Mouse (Mus musculus): Measurements from ENCODE around the gene Nmnat2.

Nmnat2 gene

DNA sequence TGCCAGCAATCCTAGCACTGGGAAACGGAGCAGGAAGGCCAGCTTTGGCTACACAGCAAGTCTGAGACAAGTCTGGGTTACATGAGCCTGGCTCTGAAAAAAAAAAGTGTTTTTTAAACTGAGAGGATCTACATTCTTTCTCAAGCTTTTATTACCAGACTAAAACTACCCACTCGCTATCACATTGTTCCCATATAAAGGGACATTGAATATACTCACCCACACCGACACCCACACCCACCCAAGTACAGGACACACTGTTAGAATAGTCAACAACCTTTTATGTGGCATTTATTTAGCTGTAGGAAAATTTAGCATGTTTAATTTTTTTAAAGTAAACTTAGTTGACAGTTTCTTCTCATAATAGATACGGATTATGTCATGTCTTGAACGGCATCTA lies 35.3 kb downstream of the Nmnat2 start:
- no peak for DNase-seq

DNA sequence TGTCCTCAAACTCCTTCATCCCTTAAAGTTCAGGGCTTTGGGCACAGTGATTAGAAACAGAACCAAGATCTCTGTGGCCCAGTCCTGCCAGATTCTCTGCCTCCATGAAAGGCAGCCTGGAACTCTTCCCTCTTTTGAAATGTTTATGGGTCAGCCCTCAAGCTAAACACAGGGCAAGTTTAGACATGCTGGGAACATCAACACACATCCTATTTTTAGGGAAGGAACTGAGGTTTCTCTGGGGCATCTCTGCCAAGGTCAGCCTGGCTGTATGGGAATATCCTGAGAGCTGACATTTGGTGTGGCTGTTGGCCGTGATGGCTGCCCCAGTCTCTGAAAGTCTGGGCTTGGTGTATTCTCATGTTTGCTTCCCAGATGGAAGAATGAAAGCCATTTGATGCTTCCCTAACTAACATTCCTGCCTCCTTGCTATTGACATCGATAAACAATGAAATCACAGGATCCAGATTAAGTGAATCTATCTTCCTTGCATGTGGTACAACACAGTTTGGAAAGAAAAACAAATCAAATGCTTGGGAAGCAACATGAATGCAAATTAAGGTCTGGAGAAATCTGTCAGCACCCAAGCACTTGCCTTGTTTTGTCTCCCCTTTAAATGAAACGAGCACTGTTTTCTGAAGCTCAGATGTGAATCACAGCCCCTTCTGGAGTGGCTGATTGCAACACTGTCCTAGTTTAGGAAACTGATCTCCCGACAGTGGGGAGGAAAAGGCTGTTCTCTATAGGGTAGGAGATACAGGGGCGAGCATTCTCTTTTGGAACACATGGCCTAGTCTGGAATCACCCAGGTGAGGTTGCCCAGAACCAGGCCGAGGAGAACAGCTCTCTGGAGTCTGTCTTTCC lies 37.7 kb downstream of the Nmnat2 start:
- DNase-seq: peak; percentile 43

GRCm38 (mm10) chr1:152993803-152994202 lies 39.0 kb downstream of the Nmnat2 start:
- DNase-seq: no peak

GRCm38 (mm10) chr1:152999983-153000382 lies 45.2 kb downstream of the Nmnat2 start:
- DNase-seq: no peak

DNA sequence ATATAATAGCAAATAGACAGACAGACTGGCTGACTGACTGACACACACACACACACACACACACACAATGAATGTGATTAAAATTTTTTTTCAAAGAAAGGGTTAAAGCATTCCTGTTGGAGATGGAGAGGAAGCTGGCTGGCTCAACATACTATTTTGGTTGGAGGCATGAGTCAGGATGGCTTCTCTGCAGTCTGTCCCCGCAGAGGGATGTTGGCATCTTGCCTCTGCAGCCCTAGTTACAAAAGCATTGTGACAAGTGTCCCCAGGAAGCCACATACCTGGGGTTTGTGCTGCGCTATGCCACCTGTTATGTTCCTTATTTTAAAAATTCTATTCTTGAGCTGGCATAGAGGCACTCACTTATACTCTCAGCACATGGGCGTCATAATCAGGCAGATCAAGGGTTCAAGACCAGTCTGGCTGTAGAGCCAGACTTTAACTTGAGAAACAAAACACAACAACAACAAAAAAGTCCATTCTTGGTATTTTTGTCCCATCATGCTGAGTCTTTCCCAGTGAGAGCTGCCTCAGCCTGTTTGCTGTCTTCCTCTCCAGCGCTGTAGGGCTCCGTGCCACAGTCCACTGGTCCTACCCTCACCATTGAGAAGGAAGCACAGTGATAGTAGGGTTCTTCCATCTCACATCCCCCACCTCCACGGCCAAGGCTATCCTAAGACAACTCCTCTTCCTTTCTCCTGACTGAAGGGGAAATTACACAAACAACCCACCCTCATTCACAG lies 45.9 kb downstream of the Nmnat2 start:
- peak; percentile 20 for DNase-seq

DNA sequence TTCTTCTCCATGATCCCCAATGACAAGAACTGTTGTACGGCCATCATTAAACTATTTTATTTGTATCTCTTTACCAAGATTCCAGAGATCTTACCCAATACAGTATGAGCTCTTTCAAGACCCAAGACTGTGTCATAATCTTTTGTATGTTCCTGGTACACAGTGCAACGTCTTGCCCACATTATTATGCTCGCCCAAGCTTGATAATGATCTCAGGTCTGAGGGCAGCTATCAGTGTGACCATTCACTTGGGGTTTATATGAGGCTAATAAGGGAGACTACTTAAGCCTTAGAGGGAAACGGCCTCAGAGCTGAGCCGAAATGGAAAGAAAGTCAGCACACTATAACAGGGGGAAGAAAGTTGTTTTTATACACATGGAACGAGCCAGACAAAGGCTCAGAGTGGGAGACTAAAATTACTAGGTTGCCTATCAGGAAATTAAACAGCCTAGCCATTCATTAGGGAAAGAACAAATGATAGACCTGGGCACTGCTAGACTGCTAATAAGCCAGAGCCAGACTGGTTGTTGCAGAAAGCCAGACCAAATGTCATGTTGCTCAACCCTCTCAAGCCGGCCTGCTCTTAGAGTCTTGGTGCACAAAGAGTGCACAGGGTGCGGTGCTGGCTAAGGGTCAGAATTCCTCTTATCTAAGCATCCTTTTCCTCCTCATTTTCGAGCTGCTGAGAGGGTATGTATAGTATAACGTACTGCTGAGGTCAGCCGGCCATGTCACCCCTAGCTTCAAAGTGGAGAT lies 47.7 kb downstream of the Nmnat2 start:
- DNase-seq: no peak

GRCm38 (mm10) chr1:153004472-153004871 lies 49.7 kb downstream of the Nmnat2 start:
- no peak for DNase-seq

DNA sequence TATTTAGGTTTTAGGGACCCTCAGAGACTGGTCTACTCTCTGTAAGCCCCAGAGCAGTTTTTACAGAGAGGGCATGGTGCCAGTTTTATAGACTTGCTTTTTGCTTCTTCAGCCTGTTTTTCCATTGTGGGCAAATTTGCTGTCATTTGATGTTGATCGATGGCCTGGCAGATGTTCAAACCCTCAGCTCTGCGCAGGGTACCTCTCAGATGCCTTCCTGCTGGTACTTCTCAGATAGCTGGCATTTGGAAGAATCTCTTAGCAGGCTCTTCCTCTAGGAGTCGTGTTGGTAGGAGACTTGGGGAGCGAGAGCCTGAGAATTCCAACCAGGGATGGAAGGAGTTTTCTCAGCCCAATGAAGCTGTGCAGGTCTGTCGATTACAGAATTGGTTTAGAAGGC lies 51.3 kb downstream of the Nmnat2 start:
- no peak for DNase-seq

DNA sequence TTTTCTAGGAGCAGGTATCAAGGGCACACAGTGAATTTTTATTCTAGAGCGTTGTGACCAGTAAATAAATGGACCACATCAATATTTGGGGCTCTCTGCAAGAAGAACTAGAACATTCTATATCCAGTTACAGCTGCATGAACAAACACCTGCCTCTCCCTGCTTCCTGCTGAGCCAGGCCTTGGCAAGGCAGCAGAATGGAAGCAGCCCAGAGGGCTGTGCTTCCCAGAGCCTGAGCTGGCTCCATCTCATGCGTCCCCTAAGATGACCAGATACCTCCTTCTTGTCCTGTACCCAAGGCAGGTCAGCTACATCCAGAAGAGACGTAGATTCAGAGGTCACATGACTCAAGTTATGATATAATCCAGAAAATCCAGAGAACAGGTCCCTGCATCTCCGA lies 52.0 kb downstream of the Nmnat2 start:
- no peak for DNase-seq

GRCm38 (mm10) chr1:153007292-153007691 lies 52.5 kb downstream of the Nmnat2 start:
- DNase-seq: no peak

DNA sequence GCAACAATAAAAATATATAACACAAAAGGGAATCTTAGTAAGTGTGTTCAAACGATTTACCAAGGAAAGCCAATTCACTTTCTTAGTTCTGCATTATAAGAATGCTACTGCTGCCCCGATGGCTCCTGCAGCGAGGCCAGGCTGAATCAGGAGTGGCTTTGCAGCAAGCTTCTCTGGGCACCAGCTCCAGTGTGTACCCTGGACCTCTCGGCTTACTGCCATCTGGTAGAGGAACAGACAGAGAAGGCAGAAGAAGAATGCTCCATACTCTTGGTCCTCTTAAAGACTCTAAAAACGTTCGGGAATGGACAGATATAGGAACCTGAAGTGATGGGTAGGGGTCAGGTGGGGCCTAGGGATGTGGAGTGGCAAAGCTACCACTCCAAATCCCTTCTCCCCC lies 53.0 kb downstream of the Nmnat2 start:
- DNase-seq: no peak

DNA sequence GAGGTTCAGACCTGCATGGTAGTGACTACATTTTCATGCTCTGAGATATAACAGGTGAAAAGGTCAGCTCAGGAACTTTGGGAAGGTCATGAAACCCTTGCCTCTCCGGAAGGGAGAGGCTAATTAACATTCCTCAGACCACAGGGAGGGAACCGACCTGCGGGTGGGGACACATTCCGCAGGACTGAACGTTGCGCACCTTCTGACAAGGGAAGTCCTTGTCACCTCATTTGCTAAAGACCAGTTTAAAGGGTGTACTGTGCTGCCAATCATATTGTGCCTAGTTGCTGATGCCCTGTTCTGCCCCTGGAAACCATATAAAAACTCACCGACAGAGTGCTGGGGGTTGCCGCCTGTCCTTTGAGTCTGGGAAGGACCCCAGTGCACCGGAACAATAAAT lies 54.5 kb downstream of the Nmnat2 start:
- DNase-seq: no peak

- DNase-seq: no peak
Measured at GRCm38 (mm10) chr1:153010353-153011351, 55.9 kb downstream of the Nmnat2 start.

DNA sequence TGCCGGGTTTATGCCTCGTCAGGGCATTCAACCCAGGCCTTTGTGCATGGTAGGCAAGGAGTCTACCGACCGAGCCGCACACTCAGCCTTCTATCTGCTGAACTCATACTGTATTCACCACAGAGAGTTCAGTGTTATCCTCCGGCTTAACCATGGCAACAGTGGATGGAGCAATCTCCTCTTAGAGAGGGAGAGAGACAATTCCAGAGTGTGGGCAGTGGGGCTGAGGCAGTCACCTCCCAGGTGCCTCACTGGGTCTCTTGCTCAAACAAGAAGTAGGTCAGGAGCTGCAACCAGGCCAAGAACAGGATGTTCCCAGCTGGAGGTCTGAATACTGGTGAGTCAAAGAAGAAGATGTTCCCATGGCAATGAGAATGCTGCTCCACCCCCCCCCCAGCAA lies 56.8 kb downstream of the Nmnat2 start:
- peak; percentile 18 for DNase-seq

DNA sequence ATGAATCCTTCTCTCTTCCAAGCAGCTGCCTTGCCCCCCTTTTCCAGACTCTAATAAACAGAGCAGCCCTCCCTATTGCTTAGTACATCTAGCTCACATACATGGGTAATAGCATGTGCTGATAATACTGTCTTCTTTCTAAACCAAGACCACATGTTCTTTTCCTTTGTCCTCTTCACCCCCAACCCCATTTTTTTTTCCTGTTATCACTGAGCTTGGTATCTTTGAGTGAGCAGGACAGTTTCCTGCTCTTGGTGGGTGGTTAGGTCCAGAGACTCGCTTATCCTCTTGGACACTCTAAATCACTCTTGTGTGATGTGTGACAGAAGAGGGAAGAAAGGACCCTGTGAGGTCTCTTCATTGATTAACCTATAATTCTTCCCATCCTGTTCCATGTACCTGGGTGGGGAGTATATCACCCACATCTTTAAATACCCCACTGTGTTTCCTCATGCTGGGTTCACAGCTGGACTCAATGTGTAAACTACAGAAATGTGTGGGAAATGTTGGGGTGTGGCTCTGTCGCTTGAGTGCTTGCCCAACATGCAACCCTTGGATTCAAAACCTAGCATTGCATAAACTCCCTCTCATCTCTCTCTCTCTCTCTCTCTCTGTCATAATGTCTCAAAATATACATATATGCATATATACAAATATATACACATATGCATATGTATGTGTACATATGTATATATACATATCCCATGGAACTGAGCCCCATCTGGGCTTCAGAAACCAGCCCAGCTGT lies 58.9 kb downstream of the Nmnat2 start:
- DNase-seq: no peak

DNA sequence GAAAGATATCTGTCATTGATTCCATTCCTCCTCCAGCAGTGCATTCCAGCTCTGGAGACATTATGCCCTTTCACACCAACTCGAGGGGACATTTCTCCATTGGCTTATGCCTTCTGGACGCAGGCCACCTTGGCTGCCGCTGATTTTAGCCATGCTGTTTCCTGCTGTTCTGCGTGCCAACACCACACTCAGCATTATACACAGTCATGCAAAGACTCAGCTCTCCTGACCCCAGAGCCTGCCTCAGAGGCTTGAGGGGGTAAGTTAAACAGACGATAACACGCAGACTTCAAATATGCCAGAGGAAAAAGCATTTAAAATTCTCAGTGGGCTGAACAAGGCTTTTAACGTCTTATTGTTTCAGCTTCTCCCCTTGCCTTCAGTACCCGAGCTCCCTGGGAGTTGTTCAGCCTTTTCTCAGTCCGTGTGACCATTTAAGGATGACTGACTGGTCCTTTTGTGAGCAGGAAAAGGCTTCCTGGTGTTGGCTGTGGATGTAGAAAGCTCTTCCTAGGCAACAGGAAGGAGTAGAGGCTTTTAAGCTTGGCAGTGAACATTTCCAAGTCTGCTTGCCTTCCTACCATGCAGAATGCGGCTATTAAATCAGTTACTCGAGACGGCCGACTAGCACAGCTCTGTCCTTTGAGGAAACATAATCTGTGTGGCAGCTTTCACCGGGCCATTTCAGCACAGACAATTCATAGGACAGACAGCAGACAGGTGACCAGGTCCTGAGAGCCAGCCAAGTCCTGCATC lies 59.8 kb downstream of the Nmnat2 start:
- DNase-seq: peak; percentile 60

GRCm38 (mm10) chr1:153016465-153017163 lies 61.8 kb downstream of the Nmnat2 start:
- peak; percentile 34 for DNase-seq

DNA sequence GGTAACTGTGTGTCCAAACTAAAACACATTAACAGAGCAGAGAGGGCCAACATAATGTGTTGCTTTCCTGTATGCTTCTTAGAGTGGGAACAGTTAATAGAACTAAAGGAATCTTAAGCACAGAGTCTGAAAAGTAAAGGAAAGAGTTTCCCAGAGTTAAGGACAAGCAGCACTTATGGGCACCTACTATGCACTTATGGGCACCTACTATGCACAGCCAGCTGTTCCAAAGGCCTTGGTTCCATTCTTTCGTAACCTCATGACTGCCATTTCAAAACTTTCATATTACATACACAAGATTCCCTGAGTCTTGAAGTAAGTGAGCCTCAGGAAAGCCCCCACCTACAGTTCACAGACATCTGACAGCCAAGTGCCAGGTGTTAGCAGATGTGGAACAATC lies 64.3 kb downstream of the Nmnat2 start:
- DNase-seq: no peak

DNA sequence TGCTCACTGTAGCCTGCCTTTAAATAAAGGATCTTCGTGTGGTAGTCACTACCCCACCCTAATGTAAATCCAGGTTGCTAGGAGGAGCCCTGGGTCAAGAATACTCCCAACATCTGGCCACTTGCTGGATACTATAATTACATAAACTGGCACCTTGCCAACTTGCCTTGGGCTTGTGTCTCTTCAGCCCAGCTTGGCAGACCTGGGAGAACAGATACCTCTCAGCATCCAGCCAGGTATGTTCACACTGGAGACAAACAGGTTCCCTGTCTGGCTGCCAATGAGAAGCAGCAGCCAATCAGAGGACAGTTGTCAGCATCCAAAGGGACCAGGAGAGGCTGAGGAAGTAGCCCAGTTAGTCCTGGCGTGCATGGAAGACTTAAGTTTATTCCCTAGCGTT lies 64.8 kb downstream of the Nmnat2 start:
- no peak for DNase-seq

- DNase-seq: no peak
Measured at GRCm38 (mm10) chr1:153021034-153021638, 66.3 kb downstream of the Nmnat2 start.

Data from lung, postnatal 14 days (tissue).